Mouse (Mus musculus): ENCODE results near the gene 1700057G04Rik. TPM values are rescaled to one million over a fixed set of nuclear protein-coding genes. Genes with fewer than 3 reads are reported as not detected.

The 1700057G04Rik gene
- not detected for total RNA-seq (2023)

DNA sequence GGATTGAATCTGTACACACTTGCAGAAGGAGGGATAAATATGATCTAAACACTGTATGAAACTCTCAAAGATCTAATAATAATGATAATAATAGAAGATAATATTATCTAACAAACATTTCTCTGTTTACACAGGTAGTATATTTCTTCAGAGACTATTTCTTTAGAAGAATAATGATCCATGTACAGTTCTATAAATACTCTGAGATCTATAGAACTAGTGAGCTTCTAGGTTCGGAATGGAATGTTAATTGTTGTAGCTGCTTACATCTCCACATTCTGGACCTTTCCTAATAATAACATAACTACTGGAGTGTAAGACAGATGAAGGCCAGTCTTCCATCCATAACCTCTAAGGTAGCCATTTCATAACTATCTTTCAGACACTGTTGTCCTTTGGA is at the start of gene 1700057G04Rik:
TSS of gene 1700057G04Rik (plus strand) at position 301 of the 400 bp plus-strand sequence.

DNA sequence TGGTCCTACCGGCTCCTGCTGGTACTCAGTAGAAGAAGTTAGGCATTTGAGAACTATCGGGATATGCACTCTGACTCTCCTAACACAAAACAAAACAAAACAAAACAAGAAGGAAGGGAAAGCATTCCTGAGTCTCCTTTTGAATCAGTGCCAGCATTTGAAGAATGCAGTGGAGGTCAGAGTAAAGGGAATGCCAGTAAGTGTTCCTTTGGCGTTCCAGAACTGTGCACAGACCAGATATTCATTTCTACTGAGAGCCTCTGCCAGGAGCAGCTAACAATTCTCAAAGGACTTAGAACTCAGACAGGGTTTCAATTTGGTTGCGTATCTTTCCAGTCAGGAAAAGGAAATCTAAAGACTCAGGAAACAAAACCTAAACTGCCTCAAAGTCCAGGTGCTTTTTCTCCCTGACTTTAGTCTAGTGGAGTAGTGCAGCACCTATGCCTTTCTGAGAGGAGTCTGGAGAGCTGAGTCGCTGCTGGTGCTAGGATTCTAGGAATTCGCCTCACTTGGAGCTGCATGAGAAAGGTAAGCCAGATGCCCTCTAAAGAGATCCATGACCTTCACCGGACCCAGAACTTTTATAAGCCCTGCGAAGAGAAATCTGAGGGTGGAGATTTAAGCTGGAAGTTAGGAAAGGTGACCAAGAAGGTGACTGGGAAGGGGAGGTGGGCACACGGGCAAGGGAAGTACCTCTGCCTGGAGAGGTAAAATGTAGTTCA is 33.5 kb upstream of the 1700057G04Rik start, which contains the start of gene Plscr2:
TSS of gene Plscr2 (plus strand) at position 117 of the 722 bp plus-strand sequence.

Other genes starting within 250 kb of the 1700057G04Rik start
- not detected for gene Plscr5, start 116.4 kb upstream of the 1700057G04Rik start, total RNA-seq (2023)
- gene Plscr1, start 59.6 kb upstream of the 1700057G04Rik start, total RNA-seq (2023): 10 to 100 TPM; 83.9 to 87.5 TPM
- under 1 TPM; 0.26 to 0.80 TPM for gene Plscr2, start 33.8 kb upstream of the 1700057G04Rik start, total RNA-seq (2023)
- gene Plscr4, start 148.0 kb downstream of the 1700057G04Rik start, total RNA-seq (2023): under 1 TPM; 0.15 to 0.44 TPM
- under 1 TPM; 0.46 to 0.95 TPM for gene Plod2, start 232.8 kb downstream of the 1700057G04Rik start, total RNA-seq (2023)

All from neutrophil, adult 59 days (primary cell).